Mouse (Mus musculus) ovary, postnatal 36 days (tissue): Measurements from ENCODE around the gene Pacrg.

ENCODE experiments used
- DNase-seq: peaks from one replicate; pipeline ENCODE4 v3.0.0; 2022; ENCODE audit warnings: low spot score, mixed read lengths

Gene Pacrg

DNA sequence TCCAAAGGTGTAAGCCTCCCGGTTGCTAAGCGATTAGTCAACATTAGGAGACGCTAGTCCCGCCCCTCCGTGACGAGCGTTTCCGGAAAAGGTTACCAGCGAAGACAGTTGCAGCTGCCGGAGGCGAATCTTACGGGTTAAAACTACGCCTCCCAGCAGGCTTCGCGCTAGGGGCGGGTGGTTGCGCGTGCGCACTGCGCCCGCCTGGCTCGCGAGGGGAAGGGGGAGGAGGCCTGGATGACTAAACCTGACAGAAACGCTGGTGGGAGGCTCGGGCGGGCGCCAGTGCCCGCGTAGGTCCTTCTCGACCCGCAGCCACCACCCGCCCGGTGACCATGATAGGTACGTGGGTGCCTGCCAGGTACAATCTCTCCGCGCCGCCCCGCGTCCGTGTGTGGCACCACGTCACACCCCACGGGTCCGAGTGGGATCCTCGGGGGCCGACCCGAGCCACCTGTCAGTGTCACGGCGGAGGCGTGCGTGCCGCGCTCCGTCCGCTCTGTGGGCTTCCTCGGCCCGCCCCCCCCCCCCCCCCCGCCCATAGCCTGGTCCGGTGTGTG lies at the start of gene Pacrg, which contains the start of gene Prkn:
TSS of gene Pacrg (minus strand) at position 164 of the 560 bp plus-strand sequence.
TSS of gene Prkn (plus strand) at position 237 of the 560 bp plus-strand sequence.
- DNase-seq: peak; percentile 97

DNA sequence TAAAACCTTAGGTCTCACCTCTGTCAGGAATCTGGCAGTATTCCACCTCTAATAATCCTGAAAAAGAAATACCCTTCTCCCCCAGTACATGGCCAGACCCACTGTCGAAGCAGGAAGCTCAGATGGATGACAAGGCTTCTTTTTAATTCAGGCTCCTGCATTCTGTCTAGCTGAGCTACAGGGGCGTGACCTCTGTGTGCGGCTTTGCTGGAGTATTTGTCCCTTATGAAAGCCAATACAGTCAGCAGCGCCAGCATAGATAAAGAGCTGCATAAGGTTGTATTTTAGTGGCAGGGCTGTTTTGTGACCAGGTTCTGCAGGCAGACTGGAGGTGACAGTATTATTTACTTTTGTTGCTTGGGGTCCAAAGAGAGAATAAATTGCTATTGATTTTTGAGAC lies 47.8 kb upstream of the Pacrg start:
- DNase-seq: no peak

DNA sequence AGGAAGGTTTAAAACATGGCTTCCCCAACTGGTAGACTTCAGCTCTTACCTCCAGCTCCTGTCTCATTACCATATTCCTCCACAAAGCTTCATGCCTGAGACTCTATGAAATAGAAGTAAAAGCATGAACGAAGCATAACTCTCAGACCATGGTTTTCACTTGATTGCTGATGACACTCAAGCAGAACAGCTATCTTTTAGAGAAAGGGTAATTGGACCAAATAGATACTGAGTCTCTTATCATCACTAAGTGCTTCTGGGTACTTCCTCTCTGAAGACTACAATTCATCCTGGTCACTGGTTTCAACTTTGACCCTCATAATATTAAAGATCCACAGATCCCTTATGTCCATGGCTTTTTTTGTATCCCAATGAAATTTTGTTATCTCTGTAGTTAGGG lies 42.1 kb upstream of the Pacrg start:
- no peak for DNase-seq

DNA sequence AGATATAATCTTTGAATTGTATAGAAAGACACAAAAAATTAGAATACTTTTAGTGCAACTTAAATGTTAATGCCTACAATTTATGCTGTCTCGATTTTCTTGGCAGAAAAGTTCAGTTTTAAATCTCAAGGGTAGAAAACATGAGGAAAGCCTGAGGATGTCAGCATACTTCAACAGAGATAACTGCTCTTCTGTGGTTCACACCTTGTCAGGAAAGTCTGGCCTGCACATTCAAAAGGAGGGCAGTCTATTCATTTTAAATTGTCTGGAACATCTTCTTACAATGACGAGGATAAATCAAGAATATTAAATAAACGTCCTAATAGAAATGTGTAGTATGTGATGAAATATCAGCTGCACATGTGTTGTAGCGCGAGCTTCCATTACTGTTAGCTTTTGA lies 38.9 kb upstream of the Pacrg start:
- DNase-seq: no peak

DNA sequence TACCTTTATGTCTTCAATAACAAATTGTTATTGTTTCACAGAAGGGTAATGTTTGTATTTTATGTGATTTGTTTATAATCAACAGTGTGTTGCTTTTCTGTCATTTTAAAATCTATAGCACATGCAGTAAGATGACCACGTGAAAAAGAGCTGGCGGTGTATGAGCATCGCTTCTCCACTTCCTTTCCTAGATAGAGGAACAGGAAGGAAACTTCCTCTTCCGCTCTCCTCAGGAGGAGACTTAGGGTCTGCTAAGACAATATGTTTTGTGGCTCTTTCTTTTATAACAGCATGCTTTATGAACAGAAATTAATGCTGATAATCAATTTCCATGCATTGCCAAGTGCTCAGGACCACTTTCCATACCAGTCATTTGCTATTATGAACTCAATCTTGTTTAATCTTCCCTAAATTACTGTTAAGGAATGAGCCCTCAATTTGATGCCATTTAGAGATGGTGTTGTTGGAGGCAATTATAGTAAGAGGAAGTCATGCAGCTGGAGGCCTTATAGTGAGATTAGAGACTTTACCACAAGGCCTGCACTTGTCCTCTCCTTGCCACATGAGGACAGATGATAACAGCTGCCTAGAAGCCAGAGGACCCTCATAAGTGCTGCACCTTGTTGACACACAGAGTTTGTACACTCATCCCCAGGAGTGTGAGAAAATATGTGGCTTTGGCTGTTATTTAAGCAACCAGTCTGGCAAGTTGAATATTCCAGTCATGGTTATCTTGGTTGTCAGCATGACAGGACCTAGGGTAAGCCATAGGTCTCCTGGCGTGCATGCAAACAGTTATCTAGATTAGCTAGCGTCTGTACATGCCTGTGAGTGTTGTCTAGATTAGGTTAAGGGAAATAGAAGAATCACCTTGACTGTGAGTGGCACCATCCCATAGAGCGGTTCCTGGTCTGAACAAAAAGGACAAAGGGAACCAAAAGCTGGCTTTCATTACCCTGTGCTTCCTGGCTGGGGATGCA lies 34.4 kb upstream of the Pacrg start:
- no peak for DNase-seq

DNA sequence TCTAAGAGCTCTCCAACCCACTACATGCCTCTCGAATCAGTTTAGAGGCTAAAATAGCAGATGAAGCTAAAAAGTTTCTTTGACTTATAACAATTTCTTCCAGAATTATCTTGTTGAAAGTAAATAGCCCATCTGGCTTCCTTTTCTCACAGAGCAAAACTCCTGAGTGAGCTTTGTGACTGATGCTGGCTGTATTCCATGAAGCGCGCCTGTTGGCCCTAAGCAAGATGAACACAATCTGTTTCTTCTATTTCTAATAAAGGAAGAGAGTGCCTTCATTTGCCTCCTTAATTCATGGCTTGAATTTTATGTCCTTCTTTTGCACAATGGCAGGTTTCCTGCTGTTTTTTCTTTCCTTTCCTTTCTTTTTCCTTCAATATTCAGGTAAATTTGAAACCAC lies 14.1 kb upstream of the Pacrg start:
- DNase-seq: no peak

DNA sequence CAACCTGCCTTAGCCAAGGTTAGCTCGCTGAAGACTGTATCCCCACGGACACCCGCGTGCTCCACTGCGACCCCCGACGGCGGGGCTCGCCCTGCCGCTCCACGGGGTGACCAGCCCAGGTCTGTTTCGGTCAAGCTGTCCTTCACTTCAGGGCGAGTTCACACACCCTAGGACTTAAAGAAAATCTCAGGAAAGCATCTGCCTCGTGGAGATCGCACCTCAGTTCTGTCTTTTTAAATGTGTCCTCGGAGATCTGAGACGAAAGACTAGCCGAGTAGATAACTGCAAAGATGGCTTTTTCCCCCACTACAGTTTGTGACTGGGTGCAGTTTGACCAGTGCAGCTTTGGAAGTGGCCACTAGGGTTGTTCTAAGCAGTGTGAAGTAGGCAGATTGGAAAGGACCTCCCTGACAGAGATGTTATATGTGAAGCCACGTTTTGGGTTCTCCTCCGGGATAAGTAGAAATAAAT lies 655 bp upstream of the Pacrg start:
- DNase-seq: peak; percentile 18

DNA sequence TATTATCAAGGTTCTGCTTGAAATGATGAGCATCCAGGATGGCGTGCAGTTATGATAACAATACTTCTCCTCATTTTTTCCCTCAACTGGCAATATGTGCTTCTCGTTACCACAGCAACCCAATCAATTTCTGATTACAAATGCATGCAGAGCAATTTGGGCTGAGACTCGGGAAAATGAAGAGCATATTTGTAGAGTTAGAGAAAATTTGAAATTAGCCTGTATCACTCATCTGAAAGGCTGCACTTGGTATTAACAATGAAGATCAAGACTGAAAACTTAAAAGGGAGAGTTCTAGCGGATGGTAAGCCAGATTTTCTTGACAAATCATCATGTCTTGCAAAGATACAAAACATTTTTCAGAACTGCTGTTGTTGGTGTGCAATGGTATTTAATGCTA lies 21.1 kb downstream of the Pacrg start:
- no peak for DNase-seq

DNA sequence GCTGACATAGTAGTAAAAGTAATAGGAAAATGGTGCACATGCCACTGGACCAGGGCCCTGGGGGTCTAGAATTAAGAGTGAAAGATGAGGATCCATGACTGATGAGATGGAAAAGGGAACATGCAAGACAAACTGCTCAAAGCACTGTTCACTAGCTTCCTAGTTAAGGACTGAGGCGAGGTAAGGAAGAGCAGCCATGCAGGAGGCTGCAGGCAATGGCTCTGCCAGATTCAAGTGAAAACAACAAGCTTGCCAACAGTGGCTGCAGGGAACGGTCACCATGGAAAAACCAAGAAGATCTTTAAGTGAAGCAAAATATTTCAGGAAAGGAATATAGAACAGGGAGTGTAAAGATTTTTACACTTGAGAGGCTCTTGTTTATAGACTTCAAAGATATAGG lies 31.5 kb downstream of the Pacrg start:
- no peak for DNase-seq

DNA sequence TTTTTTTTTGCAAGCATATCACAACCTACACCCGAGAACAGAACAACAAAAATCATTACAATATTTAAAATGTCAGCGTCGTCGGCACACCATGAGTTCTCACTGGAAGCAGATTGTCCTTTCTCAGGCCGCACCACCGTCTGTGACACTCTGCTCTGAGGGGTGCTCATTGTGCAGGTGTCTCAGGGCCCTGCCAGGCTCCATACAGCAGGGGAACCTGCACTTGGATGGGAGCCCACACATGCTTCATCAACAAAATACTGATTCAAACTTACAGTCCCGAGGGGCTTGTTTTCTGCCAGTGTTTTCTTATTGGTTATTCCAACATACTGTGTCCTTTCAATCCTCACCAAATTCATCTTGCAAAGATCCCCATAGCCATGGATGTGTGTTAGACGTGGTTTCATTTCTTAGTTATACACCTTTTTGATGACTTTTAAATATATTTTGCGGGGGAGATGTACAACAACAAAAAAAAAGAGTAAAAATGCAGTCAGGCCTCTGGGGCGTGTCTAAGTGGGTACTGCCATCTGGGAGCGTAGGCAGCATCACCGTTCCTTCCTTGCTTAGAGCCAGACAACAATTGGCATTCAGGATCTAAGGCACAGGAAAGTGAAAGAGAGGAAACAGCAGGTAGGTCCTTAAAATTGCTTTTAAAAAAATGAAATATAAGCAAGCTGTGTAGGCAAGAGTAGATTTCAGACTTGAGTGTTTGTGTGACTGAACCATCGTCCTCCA lies 32.7 kb downstream of the Pacrg start:
- DNase-seq: no peak

DNA sequence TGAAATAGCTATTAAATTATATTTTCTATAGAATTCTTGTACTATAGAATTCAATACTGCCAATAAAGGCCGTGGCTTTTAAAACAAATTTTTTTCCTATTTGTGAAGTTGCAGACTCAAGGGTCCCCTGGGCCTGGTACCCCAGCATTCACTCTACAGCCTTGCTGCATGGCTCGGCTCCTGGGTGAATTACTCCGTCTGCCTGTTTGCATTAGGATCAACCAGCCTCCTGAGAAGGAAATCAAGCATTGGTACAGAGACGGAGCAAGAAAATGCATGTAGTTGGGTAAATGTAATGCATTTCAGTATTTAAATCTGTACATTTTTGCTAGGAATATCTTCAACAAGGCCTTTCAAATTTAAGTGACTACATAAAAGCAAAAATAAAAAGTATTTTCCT lies 33.4 kb downstream of the Pacrg start:
- DNase-seq: no peak

DNA sequence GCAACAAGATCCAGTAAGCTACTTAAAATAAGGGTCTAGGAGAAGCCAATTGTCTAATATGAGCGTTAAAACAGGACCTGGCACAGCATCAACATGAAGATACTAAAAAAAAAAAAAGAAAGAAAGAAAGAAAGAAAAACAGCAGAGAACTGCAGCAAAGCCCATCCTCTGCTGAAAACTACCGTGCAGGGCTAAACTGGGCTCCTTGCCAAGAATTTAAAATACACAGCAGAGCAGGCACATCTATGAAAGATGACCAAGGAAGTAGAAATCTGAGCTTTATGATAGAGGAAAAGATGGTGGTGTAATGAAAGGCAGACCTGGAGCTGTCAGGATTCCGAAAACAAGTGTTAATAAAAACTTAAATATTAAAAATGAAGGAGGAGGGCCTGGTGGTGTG lies 48.5 kb downstream of the Pacrg start:
- no peak for DNase-seq

DNA sequence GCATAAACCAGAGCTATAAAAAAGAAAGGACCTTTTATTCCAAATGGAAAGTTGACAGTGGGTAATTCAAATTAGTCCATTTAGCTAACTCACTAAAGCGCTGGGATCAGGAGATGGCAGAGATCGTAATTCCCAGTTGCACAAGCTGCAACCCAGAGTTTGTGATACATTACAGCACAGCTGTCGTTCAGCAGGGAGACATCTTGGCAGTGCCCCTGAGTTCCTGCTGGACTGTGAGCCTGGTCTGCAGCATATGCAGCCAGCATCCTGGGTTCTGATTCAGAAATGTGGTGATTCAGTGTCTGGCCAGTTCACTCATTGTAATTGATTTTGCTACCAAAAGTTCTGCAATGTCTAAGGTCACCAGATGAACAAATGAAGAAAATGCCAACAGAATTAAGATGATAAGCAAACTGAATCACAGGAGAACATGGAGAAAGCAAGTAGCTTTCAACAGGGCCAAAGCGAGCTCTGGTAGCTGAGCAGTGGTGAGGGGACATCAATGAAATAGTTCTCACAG lies 55.6 kb downstream of the Pacrg start:
- no peak for DNase-seq

DNA sequence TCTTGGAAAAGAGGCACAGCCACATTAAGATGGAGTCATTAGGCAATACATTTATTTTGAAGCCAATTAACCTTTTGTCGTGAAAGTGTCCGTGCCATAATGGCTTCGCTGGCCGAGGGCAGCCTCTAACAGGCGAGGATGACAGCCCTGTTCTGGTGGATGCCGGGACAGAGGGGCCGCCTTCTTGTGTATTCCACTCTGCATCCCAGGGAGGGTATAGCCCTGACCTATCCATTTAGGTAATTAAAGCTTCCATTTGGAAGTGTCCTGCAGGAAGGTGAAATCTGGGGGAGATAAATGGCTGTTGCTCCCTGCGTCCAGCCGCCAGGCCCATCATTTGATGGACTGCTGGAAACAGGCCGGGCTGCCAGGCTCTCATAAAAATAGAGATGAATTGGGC lies 63.6 kb downstream of the Pacrg start:
- no peak for DNase-seq

DNA sequence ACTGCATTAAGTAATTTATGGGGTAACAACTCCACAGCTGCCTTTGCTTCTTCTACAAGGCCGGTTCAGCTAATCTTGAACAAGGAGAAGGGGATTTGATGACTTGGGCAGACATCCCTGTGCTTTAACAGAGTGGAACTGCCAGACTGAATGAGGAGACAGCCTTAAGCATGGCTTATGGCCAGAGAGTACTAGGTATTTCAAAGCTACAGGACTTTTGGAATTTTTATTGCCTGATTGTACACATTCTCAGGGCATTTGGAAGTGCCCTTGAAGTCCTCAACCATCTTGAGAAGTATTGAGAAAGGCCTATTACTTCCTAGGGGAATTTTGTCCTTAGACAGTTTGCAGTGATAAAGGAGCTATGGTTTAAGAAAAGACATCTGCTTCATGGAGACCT lies 65.6 kb downstream of the Pacrg start:
- no peak for DNase-seq

DNA sequence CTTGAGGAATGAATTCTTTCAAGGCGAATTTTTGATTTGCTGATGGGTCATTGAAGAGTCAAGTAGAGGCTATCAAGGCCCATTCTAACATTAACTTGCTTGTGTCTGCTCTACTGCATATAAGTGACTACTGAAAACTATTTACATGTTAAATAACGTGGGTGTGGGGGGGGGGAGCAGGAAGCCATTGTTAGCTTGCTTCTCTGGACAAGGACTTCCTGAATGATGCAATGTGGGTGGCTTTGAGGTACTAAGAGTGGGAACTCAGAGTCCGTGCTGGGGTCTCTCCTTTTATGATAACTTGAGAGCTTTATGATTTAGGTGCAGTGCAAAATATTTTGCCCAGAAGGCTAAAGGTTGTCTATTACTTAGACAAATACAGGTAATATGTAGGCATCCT lies 67.9 kb downstream of the Pacrg start:
- no peak for DNase-seq

DNA sequence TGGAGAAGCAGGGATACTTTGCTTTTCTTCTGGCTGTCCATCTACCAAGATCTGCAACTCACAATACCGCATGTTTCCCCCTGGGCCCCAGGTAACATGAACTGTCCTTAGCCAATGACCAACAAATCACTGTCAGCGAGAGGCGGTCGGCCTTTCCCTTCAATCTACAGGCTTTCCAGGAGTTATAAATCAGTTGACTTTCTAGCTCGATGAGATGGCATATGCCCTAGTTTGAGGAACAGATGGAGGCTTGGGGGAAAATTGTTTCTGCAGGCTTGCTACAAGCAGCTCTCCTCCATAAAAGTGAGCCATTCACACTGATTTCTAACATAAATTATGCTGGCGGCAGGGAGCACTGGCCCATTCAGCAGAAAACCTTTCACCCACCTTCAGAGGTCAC lies 70.2 kb downstream of the Pacrg start:
- no peak for DNase-seq

DNA sequence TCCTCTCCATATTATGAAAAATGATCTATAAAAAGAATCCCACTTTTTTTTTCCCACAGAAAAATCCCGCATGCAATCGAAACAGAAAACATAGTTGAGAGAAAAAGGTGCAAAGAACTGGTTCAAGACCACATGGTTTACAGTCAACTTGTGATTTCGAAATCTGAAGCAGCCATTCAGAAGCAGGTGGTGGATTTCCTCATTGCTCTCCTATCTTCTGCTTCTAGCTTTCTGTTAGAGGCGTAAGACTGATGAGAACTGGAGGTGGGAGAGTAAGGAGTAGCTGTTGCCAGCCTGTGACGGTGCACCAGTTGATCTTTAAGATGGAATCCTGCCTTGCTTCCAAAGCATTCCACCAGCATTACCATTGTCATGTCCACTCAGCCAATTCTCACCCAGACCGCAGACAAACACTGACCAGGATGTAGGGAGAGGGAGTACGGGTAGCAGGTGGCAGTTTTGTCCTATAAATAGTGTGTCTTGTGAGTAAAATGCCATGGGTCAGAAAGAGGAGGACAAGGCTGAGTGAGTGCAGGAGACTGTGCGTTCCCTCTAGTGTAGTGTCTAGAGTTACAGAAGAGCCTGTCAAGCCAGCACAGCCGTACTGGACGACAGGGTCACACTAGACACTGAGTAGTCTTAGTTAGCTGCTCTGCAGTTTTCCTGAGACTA lies 73.2 kb downstream of the Pacrg start:
- no peak for DNase-seq

DNA sequence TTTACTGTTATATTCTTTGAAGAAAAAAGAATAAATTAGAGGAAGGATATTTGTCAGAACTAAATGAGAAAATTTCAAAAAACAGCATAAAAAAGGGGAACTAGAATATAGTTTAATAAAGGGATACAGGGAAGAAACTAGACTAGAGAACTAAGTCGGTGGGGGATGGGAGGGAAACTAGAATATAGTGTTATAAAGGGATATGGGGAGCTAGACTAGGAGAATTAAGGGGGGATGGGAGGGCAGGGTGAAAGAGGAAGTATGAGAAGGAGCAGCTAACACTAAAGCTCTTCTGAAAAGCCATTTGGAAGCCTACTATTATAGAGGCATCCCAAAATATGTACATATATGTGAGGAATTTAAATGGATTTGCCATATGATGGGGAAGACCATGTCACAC lies 75.8 kb downstream of the Pacrg start:
- no peak for DNase-seq

DNA sequence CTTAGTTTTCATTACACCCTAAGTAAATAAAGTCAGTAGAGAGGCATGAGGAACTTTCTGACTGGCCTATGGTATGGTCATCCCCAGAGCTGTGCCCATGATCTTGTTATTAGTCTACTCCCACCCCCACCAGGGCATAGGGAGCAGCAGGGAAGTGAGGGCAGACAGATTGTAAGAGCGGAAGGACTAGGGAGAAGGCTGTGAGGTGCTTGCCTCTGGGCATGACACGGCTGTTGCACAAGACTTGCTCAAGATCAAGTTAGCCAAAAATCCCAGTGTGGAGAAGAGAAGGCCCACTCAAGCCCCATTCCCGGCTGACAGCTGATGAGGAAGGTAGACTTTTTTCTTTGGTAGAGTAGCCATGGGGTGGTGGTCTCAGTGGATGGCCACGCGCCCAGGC lies 82.7 kb downstream of the Pacrg start:
- no peak for DNase-seq

DNA sequence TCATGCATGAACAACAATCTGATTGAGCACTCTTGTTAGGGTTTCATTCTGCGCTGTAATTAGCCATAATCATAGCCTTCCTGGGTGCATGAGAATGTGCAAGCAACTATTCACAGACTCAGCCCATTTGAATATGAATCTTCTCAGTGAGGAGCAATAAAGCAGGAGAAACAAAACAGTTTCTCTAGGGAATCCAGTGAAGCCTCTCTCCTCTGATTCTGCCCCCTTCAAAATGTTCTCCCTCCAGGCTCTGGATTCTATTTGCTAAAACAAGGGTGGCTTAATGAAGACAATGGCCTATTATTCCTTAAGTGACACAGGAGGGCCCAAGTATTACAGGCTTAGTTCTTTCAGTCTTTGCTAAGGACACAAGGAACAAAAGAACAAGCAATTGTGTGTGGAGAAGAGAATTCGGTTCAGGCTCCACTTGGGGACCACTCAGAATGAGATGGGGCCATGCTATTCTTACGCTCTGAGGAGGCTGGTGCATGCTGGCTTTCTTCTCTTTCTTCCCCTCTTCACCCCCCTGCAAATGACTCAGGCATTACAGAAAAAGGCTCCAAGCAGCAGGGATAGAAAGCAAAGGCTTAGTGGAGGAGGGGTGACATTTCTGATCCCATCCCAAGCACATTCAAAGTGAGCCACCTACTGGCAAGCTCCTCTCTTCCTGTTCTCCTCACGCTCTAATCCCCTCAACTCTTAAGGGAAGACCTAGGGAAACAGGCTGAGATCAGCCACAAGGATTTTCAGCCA lies 95.2 kb downstream of the Pacrg start:
- peak; percentile 9 for DNase-seq
